ENCODE assay signal across 35 mouse cellular contexts in the genomic region with DNA sequence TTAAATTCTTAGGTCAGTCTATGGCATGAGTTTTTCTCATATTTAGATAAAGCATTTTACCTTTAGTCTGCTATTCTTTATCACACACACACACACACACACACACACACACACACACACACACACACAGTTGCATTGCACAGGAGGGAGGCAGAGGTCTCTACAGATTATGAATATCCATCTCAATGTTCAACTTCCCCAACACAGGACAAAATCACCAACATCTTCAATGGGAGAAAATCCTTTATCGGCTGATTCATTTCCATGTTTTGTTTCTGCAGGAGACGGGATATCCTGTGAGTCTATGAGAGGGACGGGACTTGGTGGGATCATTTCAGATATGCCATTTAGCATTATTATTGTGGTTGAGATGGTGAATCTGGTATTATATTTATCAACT. TPM values are rescaled to one million over a fixed set of nuclear protein-coding genes. Genes with fewer than 3 reads are reported as not detected.
DNase-seq lines count a peak whose midpoint lies in the region; ATAC-seq and TF ChIP-seq lines count a peak whose summit lies in the region.
"Had no signal": no experiment of that assay in that cellular context is flagged by ENCODE, and none has a peak within 500 bp of the region (broad histone marks: within the 10 kb centered on the region; RNA-seq: fewer than 3 reads in every experiment).

No protein-coding gene starts in this region.

- peaks cover 4% of the 10 kb centered on the region for H3K36me3 ChIP-seq in heart, adult 2 months (ENCODE audit: control insufficient read depth, insufficient read depth, low read length)
- no peaks in the 10 kb centered on the region for H3K36me3 ChIP-seq in heart, embryonic 12.5 days
- no peaks in the 10 kb centered on the region for H3K36me3 ChIP-seq in lung, embryonic 15.5 days
- no peaks in the 10 kb centered on the region for H3K36me3 ChIP-seq in lung, postnatal 0 days (ENCODE audit: insufficient read depth, low read length)
- H3K36me3 ChIP-seq: embryonic facial prominence, embryonic 12.5 days; hindbrain, embryonic 12.5 days; intestine, embryonic 15.5 days; limb, embryonic 12.5 days; neural tube, embryonic 15.5 days had no signal

- H3K27ac ChIP-seq in heart, adult 2 months = peak overlapping the region; percentile 42
- no peak overlapping the region for H3K27ac ChIP-seq in heart, embryonic 12.5 days (ENCODE audit: poor library complexity, severe bottlenecking)
- peak overlapping the region; percentile 87; the same call in 1 of the 2 replicates for H3K27ac ChIP-seq in lung, embryonic 15.5 days
- H3K27ac ChIP-seq in lung, postnatal 0 days (ENCODE audit: low read length) = no peak overlapping the region
- H3K27ac ChIP-seq: embryonic facial prominence, embryonic 12.5 days; hindbrain, embryonic 12.5 days; hindbrain, postnatal 0 days; layer of hippocampus, adult 2 months; left cerebral cortex, adult 2 months; limb, embryonic 12.5 days; macrophage; neural tube, embryonic 15.5 days had no signal

- WGBS in heart, adult 2 months = 46% methylated on average over 3 of the region's 3 CpGs
- WGBS in heart, embryonic 12.5 days = 58% methylated on average over 3 of the region's 3 CpGs
- 75% methylated on average over 3 of the region's 3 CpGs for WGBS in lung, embryonic 15.5 days
- WGBS in lung, postnatal 0 days = 64% methylated on average over 3 of the region's 3 CpGs

- peaks cover 6% of the 10 kb centered on the region for H3K4me1 ChIP-seq in heart, adult 2 months (ENCODE audit: control insufficient read depth, insufficient read depth, low read length)
- H3K4me1 ChIP-seq in heart, embryonic 12.5 days (replicated peaks) = peaks cover 10% of the 10 kb centered on the region
- peaks cover 29% of the 10 kb centered on the region for H3K4me1 ChIP-seq in lung, embryonic 15.5 days
- peaks cover 5% of the 10 kb centered on the region; the same call in 1 of the 2 replicates for H3K4me1 ChIP-seq in lung, postnatal 0 days (ENCODE audit: insufficient read depth, low read depth, low read length)
- H3K4me1 ChIP-seq: embryonic facial prominence, embryonic 12.5 days; neural tube, embryonic 15.5 days had no signal

- TF ChIP-seq CTCF in heart, adult 2 months (IDR thresholded peaks at IDR 0.05) = no peak
- TF ChIP-seq CTCF in lung, postnatal 0 days (IDR thresholded peaks at IDR 0.05) = no peak

- no peak for ATAC-seq in heart, embryonic 12.5 days (ENCODE audit: insufficient number of reproducible peaks, low FRiP score)
- no peak for ATAC-seq in lung, embryonic 15.5 days (ENCODE audit: borderline replicate concordance, extremely low read depth, low FRiP score, low TSS enrichment)
- no peak for ATAC-seq in lung, postnatal 0 days
- ATAC-seq: forebrain, embryonic 14.5 days; hindbrain, postnatal 0 days; intestine, embryonic 15.5 days had no signal

- TF ChIP-seq EP300 in heart, adult 2 months (IDR thresholded peaks at IDR 0.05; ENCODE audit: insufficient read depth, low read depth, low read length) = no peak
- no peak; the same call in none of the 2 replicates for TF ChIP-seq EP300 in lung, postnatal 0 days (IDR thresholded peaks at IDR 0.05)

- no peak for DNase-seq in heart, adult 2 months
- peak; percentile 34 for DNase-seq in kidney, adult 9 months
- DNase-seq in kidney, postnatal 36 days = no peak
- no peak for DNase-seq in lung, postnatal 0 days (ENCODE audit: low spot score)
- DNase-seq: B cell, adult 2 months; cerebellum, adult 11-12 months; cerebellum, adult 9-11 months; embryo, embryonic 11 days; gastrocnemius, postnatal 36 days; heart, postnatal 36 days; liver, postnatal 0 days; lung, postnatal 10 days; midbrain, embryonic 14.5 days; retina, postnatal 1 day; right cerebral cortex, postnatal 14 days had no signal

- H3K9me3 ChIP-seq in heart, embryonic 12.5 days (replicated peaks) = no peaks in the 10 kb centered on the region
- H3K9me3 ChIP-seq in lung, embryonic 15.5 days = no peaks in the 10 kb centered on the region
- H3K9me3 ChIP-seq in lung, postnatal 0 days (ENCODE audit: low read length) = no peaks in the 10 kb centered on the region
- H3K9me3 ChIP-seq: embryonic facial prominence, embryonic 12.5 days; hindbrain, embryonic 12.5 days; intestine, embryonic 15.5 days; limb, embryonic 12.5 days; neural tube, embryonic 15.5 days had no signal

- intact Hi-C loops in heart, adult 2 months (cut with DNase I) = loop anchor here (5.0 to 10.0 kb wide), 2 partner anchors 58 to 795 kb away; no protein-coding TSS in a partner anchor

- no peaks in the 10 kb centered on the region for H3K27me3 ChIP-seq in heart, adult 2 months (ENCODE audit: control insufficient read depth, insufficient read depth, low read length)
- H3K27me3 ChIP-seq in heart, embryonic 12.5 days (replicated peaks) = no peaks in the 10 kb centered on the region
- H3K27me3 ChIP-seq in lung, embryonic 15.5 days = no peaks in the 10 kb centered on the region
- H3K27me3 ChIP-seq in lung, postnatal 0 days (replicated peaks; ENCODE audit: insufficient read depth, low read length) = no peaks in the 10 kb centered on the region
- H3K27me3 ChIP-seq: embryonic facial prominence, embryonic 12.5 days; hindbrain, embryonic 12.5 days; intestine, embryonic 15.5 days; limb, embryonic 12.5 days had no signal

- H3K79me2 ChIP-seq in heart, adult 2 months (replicated peaks; ENCODE audit: control insufficient read depth, insufficient read depth, low read length) = no peaks in the 10 kb centered on the region

- H3K4me3 ChIP-seq in heart, adult 2 months = no peak overlapping the region
- no peak overlapping the region for H3K4me3 ChIP-seq in heart, embryonic 12.5 days
- H3K4me3 ChIP-seq in lung, embryonic 15.5 days = no peak overlapping the region
- H3K4me3 ChIP-seq in lung, postnatal 0 days (ENCODE audit: low read depth, low read length) = no peak overlapping the region
- H3K4me3 ChIP-seq: embryonic facial prominence, embryonic 12.5 days; hindbrain, embryonic 12.5 days; intestine, embryonic 15.5 days; layer of hippocampus, adult 2 months; left cerebral cortex, adult 2 months; limb, embryonic 12.5 days; neural tube, embryonic 15.5 days had no signal

- no peak overlapping the region for H3K9ac ChIP-seq in heart, adult 2 months (ENCODE audit: low read depth, low read length)
- no peak overlapping the region for H3K9ac ChIP-seq in heart, embryonic 12.5 days
- no peak overlapping the region for H3K9ac ChIP-seq in lung, embryonic 15.5 days
- H3K9ac ChIP-seq in lung, postnatal 0 days (replicated peaks; ENCODE audit: low read depth) = no peak overlapping the region
- H3K9ac ChIP-seq: embryonic facial prominence, embryonic 12.5 days; hindbrain, embryonic 12.5 days; intestine, embryonic 15.5 days; limb, embryonic 12.5 days; liver, postnatal 0 days; neural tube, embryonic 15.5 days had no signal

- TF ChIP-seq POLR2A in heart, adult 2 months (IDR thresholded peaks at IDR 0.05; ENCODE audit: insufficient read depth, low read depth, low read length) = no peak

- no peak overlapping the region for H3K4me2 ChIP-seq in heart, embryonic 12.5 days
- H3K4me2 ChIP-seq in lung, embryonic 15.5 days = no peak overlapping the region
- no peak overlapping the region for H3K4me2 ChIP-seq in lung, postnatal 0 days (replicated peaks; ENCODE audit: low read depth, low read length)
- H3K4me2 ChIP-seq: embryonic facial prominence, embryonic 12.5 days; hindbrain, embryonic 12.5 days; intestine, embryonic 15.5 days; limb, embryonic 12.5 days; liver, embryonic 11.5 days; neural tube, embryonic 15.5 days had no signal

RNA-seq across cellular contexts. Expression of a gene that starts 18.8 kb away (rescaled TPM):
- total RNA-seq in heart, adult 2 months (2021) = not detected
- polyA plus RNA-seq in heart, adult 2 months (2012; rRNA removed) = not detected in 2 replicates
- not detected in 2 replicates for polyA plus RNA-seq in heart, embryonic 12.5 days (2016; fragmentation: Nextera tagmentation; extraction: Ambion mirVana)
- polyA plus RNA-seq in lung, embryonic 15.5 days (2015; fragmentation: Nextera tagmentation; extraction: Ambion mirVana) = not detected in 2 replicates
- not detected in 2 replicates for polyA plus RNA-seq in lung, postnatal 0 days (2015; fragmentation: Nextera tagmentation; extraction: Ambion mirVana)
- total RNA-seq: adrenal gland, adult 18-20 months; gastrocnemius, postnatal 36 days; heart, postnatal 36 days; hindbrain, postnatal 0 days; layer of hippocampus, adult 2 months; layer of hippocampus, postnatal 14 days; left cerebral cortex, adult 2 months; left cerebral cortex, postnatal 25 days; megakaryocyte-erythroid progenitor cell, adult 5-6 weeks had no signal
- polyA plus RNA-seq: embryonic facial prominence, embryonic 12.5 days; forebrain, embryonic 14.5 days; hindbrain, embryonic 12.5 days; hindbrain, postnatal 0 days; intestine, embryonic 15.5 days; limb, embryonic 12.5 days; liver, embryonic 11.5 days; liver, postnatal 0 days; macrophage; midbrain, embryonic 14.5 days; neural tube, embryonic 15.5 days; small intestine, adult 2 months; stomach, embryonic 14.5 days; testis, adult 2 months had no signal

Comparison
In these comparisons a context has a peak if more than half of its experiments do, and no peak if none do; other contexts are left out.
1. H3K27ac ChIP-seq: peak in heart, adult 2 months (single experiment) and lung, embryonic 15.5 days (single experiment); none in heart, embryonic 12.5 days (single experiment) and lung, postnatal 0 days (single experiment).